Mouse (Mus musculus) cortical plate, adult 2 months (tissue): Measurements from ENCODE around the gene Nrxn1.

ENCODE experiments used
- CTCF ChIP-seq: fragments of 200-500 bp; IDR thresholded peaks from 2 replicates; pipeline ENCODE4 v1.5.1; 2011; ENCODE audit warnings: mild to moderate bottlenecking, control low read depth, low read length; ENCODE audit not compliant: insufficient read depth; ENCODE audit errors: extremely low read depth
- POLR2A ChIP-seq: fragments of 200-500 bp; IDR thresholded peaks from 2 replicates; pipeline ENCODE4 v1.6.1; 2011; ENCODE audit warnings: mild to moderate bottlenecking, low read length, control low read depth; ENCODE audit not compliant: insufficient read depth; ENCODE audit errors: extremely low read depth

- no peak for TF ChIP-seq CTCF
- TF ChIP-seq POLR2A, result no peak
Measured at GRCm38 (mm10) chr17:90506026-90506425, 586.8 kb downstream of the Nrxn1 start.
